Mouse (Mus musculus) forebrain, postnatal 0 days (tissue): Measurements from ENCODE around the gene Galnt12. TPM values are rescaled to one million over a fixed set of nuclear protein-coding genes. Genes with fewer than 3 reads are reported as not detected.
A peak's percentile ranks its signal among the peaks of the same experiment; 100 is the strongest.

ENCODE experiments used
- ATAC-seq: fragments of 200-750 bp; cut with Nextera tagmentation; 2 replicates; pipeline ENCODE4 v1.8.0; 2017; ENCODE audit warnings: mild to moderate bottlenecking, moderate library complexity
- DNase-seq: peaks from one replicate; pipeline ENCODE4 v3.0.0-alpha.2; 2015
- H3K27ac ChIP-seq: fragments of 300-500 bp; sonication (generic); 2 replicates; pipeline ENCODE4 v1.5.1; 2014; ENCODE audit warnings: low read depth, mild to moderate bottlenecking, antibody characterized with exemption, low read length, moderate library complexity, mixed read lengths
- H3K27me3 ChIP-seq: fragments of 300-500 bp; sonication (generic); 2 replicates; pipeline ENCODE4 v1.6.1; 2014; ENCODE audit warnings: mild to moderate bottlenecking, low read length, mixed read lengths; ENCODE audit not compliant: insufficient read depth
- H3K36me3 ChIP-seq: fragments of 300-500 bp; sonication (generic); 2 replicates; pipeline ENCODE4 v1.6.1; 2014; ENCODE audit warnings: mild to moderate bottlenecking, moderate library complexity; ENCODE audit not compliant: insufficient read depth
- H3K4me1 ChIP-seq: fragments of 300-500 bp; sonication (generic); 2 replicates; pipeline ENCODE4 v1.6.1; 2014; ENCODE audit warnings: antibody characterized with exemption; ENCODE audit not compliant: insufficient read depth
- H3K4me2 ChIP-seq: fragments of 300-500 bp; sonication (generic); 2 replicates; pipeline ENCODE4 v1.6.1; 2014; ENCODE audit warnings: low read depth, mild to moderate bottlenecking, moderate library complexity
- H3K4me3 ChIP-seq: fragments of 300-500 bp; sonication (generic); 2 replicates; pipeline ENCODE4 v1.5.1; 2014; ENCODE audit warnings: low read depth, low read length, mixed read lengths
- H3K9ac ChIP-seq: fragments of 300-500 bp; sonication (generic); 2 replicates; pipeline ENCODE4 v1.6.1; 2014; ENCODE audit warnings: mild to moderate bottlenecking
- H3K9me3 ChIP-seq: fragments of 300-500 bp; sonication (generic); 2 replicates; pipeline ENCODE4 v1.6.1; 2016; ENCODE audit warnings: low read length
- CTCF ChIP-seq: sonication (generic); IDR thresholded peaks from 2 replicates; pipeline ENCODE4 v1.5.1; 2016; ENCODE audit warnings: antibody characterized with exemption, control low read depth, low read depth
- WGBS: fragments of 180-500 bp; shearing (Covaris S2); extraction: QIAGEN DNeasy Blood & Tissue Kit; methylation state at CpG from one replicate; pipeline ENCODE4 v1.1.7; 2014; 5-methylcytosine and 5-hydroxymethylcytosine counted together
- polyA plus RNA-seq: library from polyadenylated mRNA; unstranded; fragments of >200 nt; fragmentation: Nextera tagmentation; extraction: Ambion mirVana; gene quantifications from 2 replicates; pipeline ENCODE4 v1.2.1, GENCODE M21; 2015
- total RNA-seq: library from RNA; depleted of rRNA; stranded (reverse); fragments of >200 nt; gene quantifications from 2 replicates; pipeline ENCODE4 v1.2.3, GENCODE M21; 2014; rRNA removed

Galnt12 gene
- total RNA-seq: 1.4 and 1.5 TPM in 2 replicates
- 0.84 and 1.2 TPM in 2 replicates for polyA plus RNA-seq

GRCm38 (mm10) chr4:47091493-47092386 lies at the start of gene Galnt12:
Galnt12 (plus strand) TSS chr4:47091909.
- WGBS: 3% methylated on average over 62 of the region's 74 CpGs
- peak within 1 kb of the TSS; percentile 59 for H3K4me3 ChIP-seq
- H3K9ac ChIP-seq: peak within 1 kb of the TSS; percentile 57

GRCm38 (mm10) chr4:47043866-47044265 lies 47.8 kb upstream of the Galnt12 start:
- Histone ChIP-seq H3K4me3 (no peak overlapping the region), H3K4me2 (no peak overlapping the region), H3K4me1 (no peaks in the 10 kb centered on the region), H3K27ac (no peak overlapping the region), H3K9me3 (no peaks in the 10 kb centered on the region), H3K9ac (no peak overlapping the region), H3K27me3 (no peaks in the 10 kb centered on the region), H3K36me3 (peaks cover 35% of the 10 kb centered on the region)
- ATAC-seq: no peak
- 78% methylated on average over 9 of the region's 9 CpGs for WGBS
- no peak for TF ChIP-seq CTCF
- DNase-seq: no peak

More at GRCm38 (mm10) chr4:47091493-47092386, at the start of gene Galnt12:
- Histone ChIP-seq H3K27me3 (0 out of 2 replicates have a peak, but pooled peaks cover 8% of the 10 kb centered on the region), H3K27ac (no peak within 1 kb of the TSS), H3K9me3 (no peaks in the 10 kb centered on the region), H3K4me1 (no peaks in the 10 kb centered on the region), H3K4me2 (peak within 1 kb of the TSS; percentile 98), H3K36me3 (no peaks in the 10 kb centered on the region)
- peak; percentile 85 for ATAC-seq
- no peak for TF ChIP-seq CTCF
- DNase-seq: peak; percentile 51

- ATAC-seq (0 out of 2 replicates have a peak, but pooled peaks have one; percentile 34), DNase-seq (no peak)
- no peaks in the 10 kb centered on the region for H3K27me3 ChIP-seq
- peaks cover 10% of the 10 kb centered on the region for H3K36me3 ChIP-seq
- TF ChIP-seq CTCF: peak; percentile 45
- WGBS: 95% methylated on average over 6 of the region's 6 CpGs
- no peak overlapping the region for H3K27ac ChIP-seq
- H3K9ac ChIP-seq: no peak overlapping the region
- no peak overlapping the region for H3K4me2 ChIP-seq
- no peaks in the 10 kb centered on the region for H3K9me3 ChIP-seq
- no peaks in the 10 kb centered on the region for H3K4me1 ChIP-seq
- no peak overlapping the region for H3K4me3 ChIP-seq
Measured at GRCm38 (mm10) chr4:47046974-47047373, 44.7 kb upstream of the Galnt12 start.

- Histone ChIP-seq H3K9ac (no peak overlapping the region), H3K27me3 (no peaks in the 10 kb centered on the region), H3K36me3 (peaks cover 10% of the 10 kb centered on the region), H3K27ac (no peak overlapping the region), H3K4me1 (no peaks in the 10 kb centered on the region), H3K4me2 (no peak overlapping the region), H3K9me3 (no peaks in the 10 kb centered on the region), H3K4me3 (no peak overlapping the region)
- WGBS: 81% methylated on average over 4 of the region's 4 CpGs
- DNase-seq (no peak), ATAC-seq (no peak)
- no peak for TF ChIP-seq CTCF
Measured at GRCm38 (mm10) chr4:47047765-47048164, 43.9 kb upstream of the Galnt12 start.

- no peaks in the 10 kb centered on the region for H3K4me1 ChIP-seq
- H3K9ac ChIP-seq: no peak overlapping the region
- no peak overlapping the region for H3K4me2 ChIP-seq
- 86% methylated on average over 16 of the region's 16 CpGs for WGBS
- no peak for TF ChIP-seq CTCF
- H3K9me3 ChIP-seq: no peaks in the 10 kb centered on the region
- H3K27me3 ChIP-seq: no peaks in the 10 kb centered on the region
- H3K36me3 ChIP-seq: peaks cover 6% of the 10 kb centered on the region
- no peak for ATAC-seq
- H3K27ac ChIP-seq: no peak overlapping the region
- no peak for DNase-seq
- no peak overlapping the region for H3K4me3 ChIP-seq
Measured at GRCm38 (mm10) chr4:47049216-47049615, 42.5 kb upstream of the Galnt12 start.

- Histone ChIP-seq H3K27me3 (no peaks in the 10 kb centered on the region), H3K4me1 (no peaks in the 10 kb centered on the region), H3K4me3 (no peak overlapping the region), H3K27ac (no peak overlapping the region), H3K9me3 (no peaks in the 10 kb centered on the region), H3K9ac (no peak overlapping the region), H3K36me3 (no peaks in the 10 kb centered on the region), H3K4me2 (no peak overlapping the region)
- peak; percentile 97 for TF ChIP-seq CTCF
- peak; percentile 78 for ATAC-seq
- peak; percentile 83 for DNase-seq
- WGBS: 0% methylated on average over 1 of the region's 1 CpGs
Measured at GRCm38 (mm10) chr4:47050167-47050566, 41.5 kb upstream of the Galnt12 start.
